ENCODE assay signal across 8 mouse cellular contexts in genomic region chr6:49523184-49523583, GRCm38 (mm10).
DNase-seq lines count a peak whose midpoint lies in the region; ATAC-seq lines count a peak whose summit lies in the region.
"Had no signal": no experiment of that assay in that cellular context is flagged by ENCODE, and none has a peak within 500 bp of the region (broad histone marks: within the 10 kb centered on the region; RNA-seq: fewer than 3 reads in every experiment).

No protein-coding gene starts in this region.

- WGBS in hindbrain, embryonic 11.5 days, result 12% methylated on average over 1 of the region's 1 CpGs
- 22% methylated on average over 1 of the region's 1 CpGs for WGBS in hindbrain, embryonic 12.5 days
- WGBS in midbrain, embryonic 11.5 days, result 44% methylated on average over 1 of the region's 1 CpGs
- 33% methylated on average over 1 of the region's 1 CpGs for WGBS in midbrain, embryonic 10.5 days

- no peak overlapping the region for H3K4me2 ChIP-seq in hindbrain, embryonic 11.5 days (replicated peaks; ENCODE audit: low read depth, low read length)
- H3K4me2 ChIP-seq in hindbrain, embryonic 12.5 days (replicated peaks), result no peak overlapping the region
- H3K4me2 ChIP-seq in midbrain, embryonic 11.5 days, result no peak overlapping the region
- H3K4me2 ChIP-seq: neural tube, embryonic 13.5 days had no signal

- H3K9ac ChIP-seq in hindbrain, embryonic 11.5 days (ENCODE audit: low read depth, low read length), result no peak overlapping the region
- no peak overlapping the region for H3K9ac ChIP-seq in hindbrain, embryonic 12.5 days
- no peak overlapping the region for H3K9ac ChIP-seq in midbrain, embryonic 11.5 days (ENCODE audit: low read length)
- H3K9ac ChIP-seq: neural tube, embryonic 13.5 days had no signal

- peak; percentile 4 for DNase-seq in hindbrain, embryonic 11.5 days (ENCODE audit: low spot score)
- peak; percentile 56 for DNase-seq in midbrain, embryonic 11.5 days (ENCODE audit: low spot score, missing footprints)
- DNase-seq in midbrain, embryonic 10.5 days (ENCODE audit: low spot score), result no peak
- DNase-seq in cerebellum, adult 9-11 months, result peak; percentile 7
- peak; percentile 33 for DNase-seq in retina, postnatal 7 days (ENCODE audit: low read depth, low spot score)
- no peak for DNase-seq in thymus, postnatal 10 days (ENCODE audit: low spot score in 2 of 2)

- H3K4me1 ChIP-seq in hindbrain, embryonic 11.5 days (replicated peaks; ENCODE audit: control insufficient read depth, insufficient read depth, low read length), result no peaks in the 10 kb centered on the region
- H3K4me1 ChIP-seq in hindbrain, embryonic 12.5 days, result no peaks in the 10 kb centered on the region
- no peaks in the 10 kb centered on the region for H3K4me1 ChIP-seq in midbrain, embryonic 11.5 days (ENCODE audit: control insufficient read depth, insufficient read depth, low read length)
- no peaks in the 10 kb centered on the region for H3K4me1 ChIP-seq in midbrain, embryonic 10.5 days
- H3K4me1 ChIP-seq: neural tube, embryonic 13.5 days had no signal

- H3K27ac ChIP-seq in hindbrain, embryonic 11.5 days (ENCODE audit: low read depth, low read length), result no peak overlapping the region
- no peak overlapping the region for H3K27ac ChIP-seq in hindbrain, embryonic 12.5 days
- H3K27ac ChIP-seq in midbrain, embryonic 11.5 days (ENCODE audit: low read depth, low read length), result no peak overlapping the region
- H3K27ac ChIP-seq in midbrain, embryonic 10.5 days (replicated peaks), result no peak overlapping the region
- H3K27ac ChIP-seq: neural tube, embryonic 13.5 days had no signal

- ATAC-seq in hindbrain, embryonic 11.5 days (ENCODE audit: low FRiP score), result no peak
- no peak for ATAC-seq in hindbrain, embryonic 12.5 days (ENCODE audit: low FRiP score)
- ATAC-seq in midbrain, embryonic 11.5 days (ENCODE audit: low FRiP score), result no peak

- no peaks in the 10 kb centered on the region for H3K36me3 ChIP-seq in hindbrain, embryonic 11.5 days (ENCODE audit: control insufficient read depth, insufficient read depth, low read length)
- no peaks in the 10 kb centered on the region for H3K36me3 ChIP-seq in hindbrain, embryonic 12.5 days
- no peaks in the 10 kb centered on the region for H3K36me3 ChIP-seq in midbrain, embryonic 11.5 days (ENCODE audit: control insufficient read depth, insufficient read depth, low read length)
- no peaks in the 10 kb centered on the region for H3K36me3 ChIP-seq in midbrain, embryonic 10.5 days
- H3K36me3 ChIP-seq: neural tube, embryonic 13.5 days had no signal

- no peaks in the 10 kb centered on the region for H3K9me3 ChIP-seq in hindbrain, embryonic 11.5 days (ENCODE audit: control insufficient read depth, low read length)
- H3K9me3 ChIP-seq in hindbrain, embryonic 12.5 days (replicated peaks), result no peaks in the 10 kb centered on the region
- H3K9me3 ChIP-seq in midbrain, embryonic 11.5 days (ENCODE audit: control insufficient read depth, low read length), result no peaks in the 10 kb centered on the region
- no peaks in the 10 kb centered on the region for H3K9me3 ChIP-seq in midbrain, embryonic 10.5 days (replicated peaks)
- H3K9me3 ChIP-seq: neural tube, embryonic 13.5 days had no signal

- H3K27me3 ChIP-seq in hindbrain, embryonic 11.5 days (ENCODE audit: control insufficient read depth, insufficient read depth, low read length), result no peaks in the 10 kb centered on the region
- no peaks in the 10 kb centered on the region for H3K27me3 ChIP-seq in hindbrain, embryonic 12.5 days
- no peaks in the 10 kb centered on the region for H3K27me3 ChIP-seq in midbrain, embryonic 11.5 days (ENCODE audit: control insufficient read depth, insufficient read depth, low read length)
- no peaks in the 10 kb centered on the region for H3K27me3 ChIP-seq in midbrain, embryonic 10.5 days (ENCODE audit: low read depth, poor library complexity, severe bottlenecking)
- H3K27me3 ChIP-seq: neural tube, embryonic 13.5 days had no signal

- H3K4me3 ChIP-seq in hindbrain, embryonic 11.5 days (ENCODE audit: low read depth, low read length), result no peak overlapping the region
- H3K4me3 ChIP-seq in hindbrain, embryonic 12.5 days, result no peak overlapping the region
- H3K4me3 ChIP-seq in midbrain, embryonic 11.5 days (ENCODE audit: low read depth, low read length), result no peak overlapping the region
- H3K4me3 ChIP-seq in midbrain, embryonic 10.5 days, result no peak overlapping the region
- H3K4me3 ChIP-seq: neural tube, embryonic 13.5 days had no signal

Comparison
In these comparisons a context has a peak if more than half of its experiments do, and no peak if none do; other contexts are left out.
1. DNase-seq: peak in hindbrain, embryonic 11.5 days (single experiment), midbrain, embryonic 11.5 days (single experiment), cerebellum, adult 9-11 months (single experiment) and retina, postnatal 7 days (single experiment); none in midbrain, embryonic 10.5 days (single experiment) and thymus, postnatal 10 days (0 of 2).